Mouse (Mus musculus) midbrain, embryonic 12.5 days (tissue): Measurements from ENCODE around the gene Map2k2. TPM values are rescaled to one million over a fixed set of nuclear protein-coding genes. Genes with fewer than 3 reads are reported as not detected.

ENCODE experiments used
- ATAC-seq: fragments of 200-750 bp; cut with Nextera tagmentation; 2 replicates; pipeline ENCODE4 v1.8.0; 2017; ENCODE audit warnings: low read depth, moderate TSS enrichment, moderate library complexity; ENCODE audit not compliant: low FRiP score
- H3K27ac ChIP-seq: fragments of 300-500 bp; sonication (generic); replicated peaks from 2 replicates; pipeline ENCODE4 v1.5.1; 2016; ENCODE audit warnings: mild to moderate bottlenecking
- H3K27me3 ChIP-seq: fragments of 300-500 bp; sonication (generic); 2 replicates; pipeline ENCODE4 v1.6.1; 2016; ENCODE audit warnings: mild to moderate bottlenecking
- H3K36me3 ChIP-seq: fragments of 300-500 bp; sonication (generic); 2 replicates; pipeline ENCODE4 v1.6.1; 2016
- H3K4me1 ChIP-seq: fragments of 300-500 bp; sonication (generic); 2 replicates; pipeline ENCODE4 v1.6.1; 2016
- H3K4me2 ChIP-seq: fragments of 300-500 bp; sonication (generic); replicated peaks from 2 replicates; pipeline ENCODE4 v1.6.1; 2016; ENCODE audit warnings: mild to moderate bottlenecking, moderate library complexity
- H3K4me3 ChIP-seq: fragments of 300-500 bp; sonication (generic); 2 replicates; pipeline ENCODE4 v1.5.1; 2016; ENCODE audit warnings: mild to moderate bottlenecking
- H3K9ac ChIP-seq: fragments of 300-500 bp; sonication (generic); replicated peaks from 2 replicates; pipeline ENCODE4 v1.6.1; 2016; ENCODE audit warnings: mild to moderate bottlenecking, moderate library complexity
- H3K9me3 ChIP-seq: fragments of 300-500 bp; sonication (generic); 2 replicates; pipeline ENCODE4 v1.6.1; 2016; ENCODE audit warnings: mild to moderate bottlenecking
- WGBS: fragments of 180-500 bp; shearing (Covaris S2); methylation state at CpG from one replicate; pipeline ENCODE4 v1.1.7; 2016; 5-methylcytosine and 5-hydroxymethylcytosine counted together
- polyA plus RNA-seq: library from polyadenylated mRNA; unstranded; fragments of >200 nt; fragmentation: Nextera tagmentation; extraction: Ambion mirVana; gene quantifications from 2 replicates; pipeline ENCODE4 v1.2.1, GENCODE M21; 2016

Map2k2 gene
- polyA plus RNA-seq, 1 experiment from 2014 or later: 248 TPM

- WGBS: 100% methylated on average over 1 of the region's 1 CpGs
- H3K36me3 ChIP-seq: peaks cover 88% of the 10 kb centered on the region
- H3K9ac ChIP-seq: no peak overlapping the region
- H3K4me1 ChIP-seq: peaks cover 3% of the 10 kb centered on the region
- H3K27ac ChIP-seq: no peak overlapping the region
- ATAC-seq: no peak
- H3K4me2 ChIP-seq: no peak overlapping the region
- H3K9me3 ChIP-seq: no peaks in the 10 kb centered on the region
- H3K4me3 ChIP-seq: no peak overlapping the region
- no peaks in the 10 kb centered on the region for H3K27me3 ChIP-seq
Observed at GRCm38 (mm10) chr10:81076356-81076755, 29.4 kb upstream of the Map2k2 start.

GRCm38 (mm10) chr10:81077916-81078315, 27.8 kb upstream of the Map2k2 start:
- ATAC-seq: no peak
- WGBS: 94% methylated on average over 11 of the region's 11 CpGs
- Histone ChIP-seq H3K4me2 (no peak overlapping the region), H3K36me3 (peaks cover 98% of the 10 kb centered on the region), H3K9me3 (no peaks in the 10 kb centered on the region), H3K4me1 (no peaks in the 10 kb centered on the region), H3K27ac (no peak overlapping the region), H3K4me3 (no peak overlapping the region), H3K27me3 (no peaks in the 10 kb centered on the region), H3K9ac (no peak overlapping the region)

GRCm38 (mm10) chr10:81080008-81080655, 25.6 kb upstream of the Map2k2 start:
- no peak overlapping the region for H3K27ac ChIP-seq
- no peak for ATAC-seq
- no peak overlapping the region for H3K9ac ChIP-seq
- 96% methylated on average over 31 of the region's 31 CpGs for WGBS
- H3K36me3 ChIP-seq: peaks cover 79% of the 10 kb centered on the region
- H3K4me1 ChIP-seq: no peaks in the 10 kb centered on the region
- H3K9me3 ChIP-seq: no peaks in the 10 kb centered on the region
- no peaks in the 10 kb centered on the region for H3K27me3 ChIP-seq
- no peak overlapping the region for H3K4me2 ChIP-seq
- H3K4me3 ChIP-seq: no peak overlapping the region

- no peaks in the 10 kb centered on the region for H3K9me3 ChIP-seq
- no peak overlapping the region for H3K4me3 ChIP-seq
- WGBS: 80% methylated on average over 7 of the region's 7 CpGs
- ATAC-seq: peak; percentile 59
- H3K9ac ChIP-seq: no peak overlapping the region
- H3K4me1 ChIP-seq: no peaks in the 10 kb centered on the region
- H3K27me3 ChIP-seq: no peaks in the 10 kb centered on the region
- peaks cover 57% of the 10 kb centered on the region for H3K36me3 ChIP-seq
- H3K4me2 ChIP-seq: no peak overlapping the region
- no peak overlapping the region for H3K27ac ChIP-seq
Observed at GRCm38 (mm10) chr10:81082168-81082960, 23.4 kb upstream of the Map2k2 start.

- no peak for ATAC-seq
- Histone ChIP-seq H3K36me3 (peaks cover 11% of the 10 kb centered on the region), H3K4me1 (peaks cover 11% of the 10 kb centered on the region), H3K4me2 (no peak overlapping the region), H3K9ac (no peak overlapping the region), H3K4me3 (no peak overlapping the region), H3K27me3 (no peaks in the 10 kb centered on the region), H3K9me3 (no peaks in the 10 kb centered on the region), H3K27ac (no peak overlapping the region)
- WGBS: 54% methylated on average over 2 of the region's 2 CpGs
Observed at GRCm38 (mm10) chr10:81087021-81087420, 18.7 kb upstream of the Map2k2 start.

- no peak overlapping the region for H3K27ac ChIP-seq
- peaks cover 11% of the 10 kb centered on the region for H3K4me1 ChIP-seq
- H3K36me3 ChIP-seq: no peaks in the 10 kb centered on the region
- 58% methylated on average over 2 of the region's 2 CpGs for WGBS
- H3K9me3 ChIP-seq: no peaks in the 10 kb centered on the region
- no peaks in the 10 kb centered on the region for H3K27me3 ChIP-seq
- H3K9ac ChIP-seq: no peak overlapping the region
- ATAC-seq: no peak
- no peak overlapping the region for H3K4me3 ChIP-seq
- no peak overlapping the region for H3K4me2 ChIP-seq
Observed at GRCm38 (mm10) chr10:81089216-81089615, 16.5 kb upstream of the Map2k2 start.

- no peak for ATAC-seq
- Histone ChIP-seq H3K36me3 (no peaks in the 10 kb centered on the region), H3K9ac (no peak overlapping the region), H3K27me3 (no peaks in the 10 kb centered on the region), H3K9me3 (no peaks in the 10 kb centered on the region), H3K4me1 (peaks cover 11% of the 10 kb centered on the region), H3K4me3 (no peak overlapping the region), H3K27ac (no peak overlapping the region), H3K4me2 (no peak overlapping the region)
- 79% methylated on average over 7 of the region's 7 CpGs for WGBS
Observed at GRCm38 (mm10) chr10:81090621-81091020, 15.1 kb upstream of the Map2k2 start.

GRCm38 (mm10) chr10:81092465-81093250, 13.1 kb upstream of the Map2k2 start:
- H3K36me3 ChIP-seq: no peaks in the 10 kb centered on the region
- H3K27ac ChIP-seq: no peak overlapping the region
- no peak overlapping the region for H3K4me3 ChIP-seq
- 62% methylated on average over 22 of the region's 22 CpGs for WGBS
- ATAC-seq: no peak
- no peak overlapping the region for H3K9ac ChIP-seq
- no peaks in the 10 kb centered on the region for H3K9me3 ChIP-seq
- H3K27me3 ChIP-seq: no peaks in the 10 kb centered on the region
- no peak overlapping the region for H3K4me2 ChIP-seq
- peaks cover 11% of the 10 kb centered on the region for H3K4me1 ChIP-seq

- no peak overlapping the region for H3K9ac ChIP-seq
- no peak for ATAC-seq
- no peaks in the 10 kb centered on the region for H3K27me3 ChIP-seq
- H3K4me3 ChIP-seq: no peak overlapping the region
- H3K4me2 ChIP-seq: no peak overlapping the region
- H3K36me3 ChIP-seq: no peaks in the 10 kb centered on the region
- no peaks in the 10 kb centered on the region for H3K9me3 ChIP-seq
- no peak overlapping the region for H3K27ac ChIP-seq
- 0 out of 2 replicates have a peak, but pooled peaks cover 3% of the 10 kb centered on the region for H3K4me1 ChIP-seq
- WGBS: 67% methylated on average over 9 of the region's 9 CpGs
Observed at GRCm38 (mm10) chr10:81094931-81095678, 10.6 kb upstream of the Map2k2 start.

- H3K9ac ChIP-seq: peak overlapping the region; percentile 91
- H3K36me3 ChIP-seq: peaks cover 34% of the 10 kb centered on the region
- H3K4me1 ChIP-seq: peaks cover 23% of the 10 kb centered on the region
- H3K27ac ChIP-seq: peak overlapping the region; percentile 98
- WGBS: under 1% methylated on average over 34 of the region's 35 CpGs
- peak overlapping the region; percentile 64 for H3K4me2 ChIP-seq
- peak overlapping the region; percentile 71 for H3K4me3 ChIP-seq
- no peaks in the 10 kb centered on the region for H3K27me3 ChIP-seq
- ATAC-seq: peak; percentile 86
- H3K9me3 ChIP-seq: no peaks in the 10 kb centered on the region
Observed at GRCm38 (mm10) chr10:81106113-81106721, 502 bp downstream of the Map2k2 start.

- Histone ChIP-seq H3K9me3 (no peaks in the 10 kb centered on the region), H3K4me2 (no peak overlapping the region), H3K36me3 (peaks cover 95% of the 10 kb centered on the region), H3K4me1 (no peaks in the 10 kb centered on the region), H3K9ac (no peak overlapping the region), H3K27me3 (no peaks in the 10 kb centered on the region), H3K4me3 (no peak overlapping the region), H3K27ac (no peak overlapping the region)
- no peak for ATAC-seq
- 96% methylated on average over 6 of the region's 6 CpGs for WGBS
Observed at GRCm38 (mm10) chr10:81112946-81113345, 7.2 kb downstream of the Map2k2 start.
